Mouse (Mus musculus): ENCODE results near the gene Dnm2.
"Not testable (repeated sequence)": the region's sequence is repeated elsewhere in the genome, so short reads cannot be mapped to it uniquely, and the experiment has no call there.

The Dnm2 gene

DNA sequence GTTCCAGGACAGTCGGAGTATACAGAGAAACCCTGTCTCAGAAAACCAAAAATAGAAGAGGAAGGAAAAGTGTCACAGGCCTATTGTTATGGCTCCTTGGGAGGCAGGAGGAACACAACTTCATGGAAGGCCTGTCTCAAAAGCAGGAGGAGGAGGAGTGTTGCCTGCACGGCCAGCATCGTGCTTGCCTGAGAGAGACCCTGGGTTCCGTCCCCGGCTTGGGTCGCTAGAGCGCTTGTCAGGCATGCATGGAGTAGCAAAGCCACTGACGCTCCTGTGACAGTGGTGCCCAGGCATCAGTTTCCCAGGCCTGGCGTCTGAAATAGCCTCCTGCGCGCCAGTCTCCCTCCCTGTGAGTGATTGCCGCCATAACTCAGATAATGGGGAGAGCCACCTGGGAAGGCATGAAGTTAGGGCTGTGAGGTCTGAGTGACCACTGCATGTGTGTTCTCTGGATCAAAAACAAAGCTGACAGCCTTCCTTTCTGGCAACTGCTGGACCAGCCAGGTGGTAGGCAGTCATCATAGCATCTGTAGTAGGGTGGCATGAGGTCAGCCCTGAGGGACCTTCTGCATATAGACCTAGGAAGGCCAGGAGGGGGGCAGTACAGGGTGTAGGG lies 73.7 kb downstream of the Dnm2 start:
- intact Hi-C loops (cut with DNase I), result no loop called here

DNA sequence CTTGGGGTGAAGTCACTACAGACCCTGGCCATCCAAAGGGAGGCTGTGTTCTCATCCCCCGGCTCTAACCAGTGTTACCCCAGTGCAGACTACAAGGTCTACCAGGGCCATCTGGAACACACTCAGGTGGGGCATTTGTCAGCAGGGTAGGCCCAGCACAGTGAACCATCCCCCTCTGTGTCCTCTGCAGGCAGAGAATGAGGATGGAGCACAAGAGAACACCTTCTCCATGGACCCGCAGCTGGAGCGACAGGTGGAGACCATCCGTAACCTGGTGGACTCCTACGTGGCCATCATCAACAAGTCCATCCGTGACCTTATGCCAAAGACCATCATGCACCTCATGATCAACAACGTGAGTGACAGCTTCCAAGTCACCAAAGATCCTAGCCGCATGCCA lies 78.6 kb downstream of the Dnm2 start:
- intact Hi-C loops (cut with DNase I), result no loop called here

DNA sequence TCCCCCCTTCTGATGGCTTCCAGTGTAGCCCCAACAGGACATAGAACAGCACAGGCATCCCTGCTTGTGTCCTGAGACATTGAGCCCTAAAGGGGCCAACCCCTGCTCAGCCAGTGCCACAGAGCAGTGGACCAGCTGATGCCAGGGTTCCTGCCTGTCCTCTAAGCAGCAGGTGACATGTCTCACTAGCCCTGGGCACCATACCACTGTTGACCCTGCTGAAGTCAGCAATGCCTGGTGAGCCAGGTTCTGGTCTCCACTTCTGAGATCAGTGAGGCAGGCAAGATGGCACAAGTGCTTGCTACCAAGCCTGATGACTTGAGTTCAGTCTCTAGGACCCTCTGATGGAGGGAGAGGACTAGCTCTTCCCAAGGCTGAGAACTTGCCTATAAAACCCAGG lies 81.1 kb downstream of the Dnm2 start:
- intact Hi-C loops (cut with DNase I), result no loop called here

- intact Hi-C loops (cut with DNase I), result no loop called here
Measured at GRCm38 (mm10) chr9:21507753-21508430, 83.2 kb downstream of the Dnm2 start.

GRCm38 (mm10) chr9:21508871-21509404 lies 84.2 kb downstream of the Dnm2 start:
- intact Hi-C loops (cut with DNase I), result no loop called here

- intact Hi-C loops (cut with DNase I), result no loop called here
Measured at GRCm38 (mm10) chr9:21509772-21510688, 85.3 kb downstream of the Dnm2 start, which contains the start of gene Tmed1. Gene Tmed1, minus strand, starts transcription at chr9:21510252.

DNA sequence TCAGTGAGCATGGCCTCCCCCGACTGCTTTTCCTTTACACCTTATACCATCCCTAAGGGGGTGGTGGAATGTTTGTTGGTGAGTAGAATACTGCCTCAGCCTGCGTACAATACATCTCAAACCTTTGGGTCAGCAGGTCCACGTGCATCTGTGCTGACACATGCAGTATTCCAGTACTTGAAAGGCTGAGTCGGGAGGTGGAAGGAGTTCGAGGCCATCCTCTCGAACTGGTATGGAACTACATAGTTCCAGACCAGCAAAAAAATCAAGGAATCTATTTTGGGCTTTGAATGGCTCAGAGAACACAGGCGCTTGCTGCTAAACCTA lies 85.9 kb downstream of the Dnm2 start:
- intact Hi-C loops (cut with DNase I), result no loop called here

- intact Hi-C loops (cut with DNase I), result no loop called here
Measured at GRCm38 (mm10) chr9:21511052-21511451, 86.3 kb downstream of the Dnm2 start.

DNA sequence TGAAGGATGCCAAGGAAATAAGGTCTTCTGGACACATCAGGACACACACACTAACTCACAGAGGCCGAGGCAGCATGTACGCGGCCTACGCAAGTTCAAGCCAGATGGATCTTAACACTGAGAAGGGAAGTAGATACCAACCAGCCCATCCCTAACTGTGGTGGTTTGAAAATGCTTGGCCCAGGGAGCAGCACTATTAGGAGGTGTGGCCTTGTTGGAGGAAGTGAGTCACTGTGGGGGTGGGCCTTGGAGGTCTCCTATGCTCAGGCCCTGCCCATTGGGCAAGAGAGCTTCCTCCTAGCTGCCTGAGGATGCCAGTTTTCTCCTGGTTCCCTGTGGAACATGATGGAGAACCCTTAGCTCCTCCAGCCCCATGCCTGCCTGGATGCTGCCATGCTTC lies 88.8 kb downstream of the Dnm2 start:
- intact Hi-C loops (cut with DNase I), result no loop called here

DNA sequence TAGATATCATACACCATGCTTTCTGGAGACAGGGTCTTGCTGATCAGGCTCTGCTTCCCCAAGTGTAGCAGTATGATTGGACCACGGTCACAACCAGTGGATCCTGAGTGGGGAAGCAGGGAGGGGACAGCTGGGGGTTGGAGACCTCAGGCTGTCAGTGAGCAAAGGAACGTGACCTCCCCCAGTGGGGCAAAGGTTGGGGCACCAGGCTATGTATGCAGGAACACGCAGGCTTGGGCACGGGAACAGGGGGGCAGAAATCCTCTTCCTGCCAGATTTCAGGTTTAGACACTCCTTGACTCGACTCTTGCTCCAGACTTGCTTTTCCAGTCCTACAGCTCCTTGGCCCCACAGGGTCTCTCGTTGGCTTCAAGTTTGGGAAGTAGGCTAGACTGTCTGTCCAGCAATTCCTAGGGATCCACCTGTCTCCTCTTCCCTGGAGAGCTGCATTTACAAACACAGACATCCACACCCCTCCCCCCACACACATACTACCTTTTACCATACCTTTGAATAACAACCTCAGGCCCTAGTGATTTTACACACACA lies 93.3 kb downstream of the Dnm2 start:
- intact Hi-C loops (cut with DNase I), result no loop called here

- intact Hi-C loops (cut with DNase I), result not testable (repeated sequence)
Measured at GRCm38 (mm10) chr9:21518690-21519089, 94.0 kb downstream of the Dnm2 start.

DNA sequence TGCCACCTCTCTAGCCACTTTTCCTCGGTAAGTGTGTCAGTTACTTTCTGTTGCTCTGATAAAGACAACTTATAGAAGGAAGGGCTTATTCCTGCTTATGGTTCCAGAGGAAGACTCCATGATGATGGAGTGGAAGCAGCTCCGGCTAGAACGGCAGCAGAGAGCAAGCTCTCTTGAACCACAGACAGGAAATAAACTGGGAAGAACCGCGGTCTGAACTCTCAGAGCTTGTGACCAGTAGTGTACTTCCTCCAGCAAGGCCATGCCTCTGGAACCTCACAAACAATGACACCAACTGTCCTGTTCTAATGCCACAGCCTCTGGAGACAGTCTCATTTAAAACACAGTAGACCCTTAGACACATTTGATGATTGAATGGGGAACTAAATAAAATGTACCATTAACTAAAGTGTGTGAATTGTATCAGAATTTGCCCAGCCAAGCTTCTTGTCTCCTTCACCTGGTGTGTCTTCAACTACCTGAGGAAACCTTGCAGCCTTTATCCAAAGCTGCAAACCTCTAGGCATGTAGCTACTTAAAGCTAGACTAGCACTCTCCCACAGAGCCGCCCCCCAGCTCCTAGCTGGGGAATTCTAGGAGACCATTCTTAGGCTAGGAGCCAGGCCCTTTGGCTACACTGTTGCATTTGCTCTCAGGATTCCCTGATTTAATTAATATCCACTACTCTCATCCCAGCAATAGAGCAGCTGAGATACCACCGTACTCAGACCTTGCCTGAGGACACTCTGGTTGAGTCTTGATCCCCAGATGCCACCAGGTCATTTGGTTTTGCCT lies 100.6 kb downstream of the Dnm2 start:
- intact Hi-C loops (cut with DNase I), result no loop called here

DNA sequence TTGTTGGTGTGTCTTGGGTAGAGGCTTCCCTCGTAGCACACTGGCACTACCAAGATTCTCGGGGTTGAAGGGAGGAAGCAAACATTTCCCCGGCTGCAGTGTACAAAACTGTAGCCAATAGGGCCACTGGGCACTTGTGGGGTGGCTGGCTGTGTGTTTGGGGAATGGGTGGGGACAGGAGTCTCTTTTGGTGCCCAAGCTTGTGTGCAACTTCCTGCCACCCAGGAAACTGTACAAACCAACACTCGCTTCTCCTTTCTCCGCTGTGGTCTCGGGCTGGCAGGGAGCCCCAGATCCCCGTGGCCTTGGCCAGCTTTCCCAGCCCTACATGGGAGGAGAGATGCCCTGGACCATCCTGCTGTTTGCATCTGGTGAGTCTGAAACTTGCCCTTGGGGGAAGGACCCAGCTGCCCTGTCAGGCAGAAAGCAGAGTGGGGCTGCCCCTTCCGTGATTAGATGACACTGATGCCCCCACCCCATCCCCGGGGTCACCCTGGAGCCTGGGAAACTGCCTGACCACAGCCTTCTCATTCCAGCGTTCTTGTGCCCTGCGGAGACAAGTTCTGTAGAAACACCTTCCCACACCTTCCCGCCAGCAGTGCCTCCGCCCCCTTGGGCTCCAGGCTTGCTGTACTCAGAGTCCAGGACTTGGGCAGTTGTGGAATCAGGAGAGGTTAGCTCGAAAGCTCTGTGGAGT lies 101.4 kb downstream of the Dnm2 start, which contains the start of gene AB124611:
AB124611 (plus strand) TSS at position 240 of the 697 bp plus-strand sequence.
- intact Hi-C loops (cut with DNase I), result no loop called here

DNA sequence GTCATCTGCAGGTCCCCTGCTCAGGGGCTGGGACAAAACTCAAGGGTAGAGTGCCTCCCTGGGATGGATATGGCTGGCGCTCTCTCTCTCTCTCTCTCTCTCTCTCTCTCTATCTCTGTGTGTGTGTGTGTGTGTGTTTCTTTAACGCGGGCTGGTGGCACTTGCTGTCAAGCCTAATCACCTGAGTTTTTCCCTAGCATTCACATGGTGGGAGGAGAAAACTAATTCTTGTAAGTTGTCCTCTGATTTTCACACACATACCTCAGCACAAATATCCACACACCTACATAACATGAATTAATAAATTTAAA lies 101.9 kb downstream of the Dnm2 start:
- intact Hi-C loops (cut with DNase I), result no loop called here

GRCm38 (mm10) chr9:21527100-21527801 lies 102.5 kb downstream of the Dnm2 start:
- intact Hi-C loops (cut with DNase I), result no loop called here

DNA sequence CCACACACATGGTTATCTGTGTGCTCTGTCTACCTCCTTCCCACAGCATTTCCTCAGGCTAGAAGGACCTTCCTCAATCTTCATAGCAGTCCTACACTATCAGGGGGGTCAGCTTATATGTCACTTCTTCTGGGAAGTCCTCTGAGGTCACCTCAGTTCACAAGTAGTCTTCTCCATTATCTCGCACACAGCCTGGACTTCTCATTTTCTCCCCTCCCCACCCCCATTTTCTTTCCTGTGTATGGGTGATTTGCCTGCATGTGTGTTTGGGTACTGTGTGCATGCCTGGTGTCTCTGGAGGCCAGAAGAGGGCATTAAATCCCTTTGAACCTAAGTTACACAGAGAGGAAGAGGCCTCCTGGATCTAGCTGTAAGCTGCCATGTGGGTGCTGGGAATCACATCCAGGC lies 103.2 kb downstream of the Dnm2 start:
- intact Hi-C loops (cut with DNase I), result no loop called here

DNA sequence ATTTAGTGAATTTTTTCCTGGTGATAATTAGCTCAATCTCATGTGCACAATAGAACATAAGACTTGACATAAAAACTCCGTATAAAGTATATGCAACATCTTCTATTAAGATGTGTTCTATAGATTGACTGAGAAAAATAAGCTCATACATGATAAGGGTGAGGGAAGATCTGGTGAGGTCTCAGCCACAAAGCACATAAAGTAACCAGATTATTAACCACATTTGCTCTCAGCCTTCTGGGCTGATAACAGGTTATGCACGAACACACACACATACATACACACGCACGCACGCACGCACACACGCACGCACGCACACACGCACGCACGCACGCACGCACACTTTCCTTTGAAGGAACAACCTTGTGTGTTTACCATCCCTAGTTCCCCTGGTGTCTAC lies 111.8 kb downstream of the Dnm2 start:
- intact Hi-C loops (cut with DNase I), result no loop called here

- intact Hi-C loops (cut with DNase I), result no loop called here
Measured at GRCm38 (mm10) chr9:21537009-21537408, 112.3 kb downstream of the Dnm2 start.

GRCm38 (mm10) chr9:21539981-21540753 lies 115.5 kb downstream of the Dnm2 start:
- intact Hi-C loops (cut with DNase I), result no loop called here
